Mouse (Mus musculus) megakaryocyte, embryonic 14.5 days (primary cell): Measurements from ENCODE around the gene Mus81.

Experiments
- FLI1 ChIP-seq: IDR thresholded peaks from 2 replicates; pipeline ENCODE4 v1.6.1; 2012; ENCODE audit warnings: low read length, inconsistent platforms, mixed read lengths
- GATA1 ChIP-seq: IDR thresholded peaks from 3 replicates; pipeline ENCODE4 v1.6.1; 2012; ENCODE audit warnings: mixed read lengths, low read length, inconsistent platforms, borderline replicate concordance

GRCm38 (mm10) chr19:5471846-5472245, 16.4 kb downstream of the Mus81 start:
- no peak for TF ChIP-seq GATA1
- TF ChIP-seq FLI1 = no peak
